Mouse (Mus musculus): ENCODE results near the gene Wipi1.

GRCm38 (mm10) chr11:109616766-109617165, 5.0 kb upstream of the Wipi1 start:
- no peak for TF ChIP-seq CTCF (IDR thresholded peaks at IDR 0.05; ENCODE audit: control insufficient read depth, insufficient read depth, insufficient read length)
- no peak for TF ChIP-seq MYOD1 (IDR thresholded peaks at IDR 0.05; ENCODE audit: control insufficient read depth, insufficient read length, low read depth)
- no peak for TF ChIP-seq MAX (IDR thresholded peaks at IDR 0.05)
- no peak for TF ChIP-seq MYOG (IDR thresholded peaks at IDR 0.05; ENCODE audit: control insufficient read depth, extremely low read depth, insufficient read length)
- TF ChIP-seq FOSL1 (IDR thresholded peaks at IDR 0.05; ENCODE audit: insufficient read depth, low read length, poor library complexity, severe bottlenecking), result no peak
- TF ChIP-seq USF1 (IDR thresholded peaks at IDR 0.05; ENCODE audit: low read depth), result no peak

Data from C2C12 (cell line).